Mouse (Mus musculus) heart, adult 9 months (tissue): ENCODE measurements at regions not wholly inside any gene's neighbourhood (a gene's known extent, or its start where the extent isn't known, plus 50 kb on each side); places are given as distances from the start of the nearest gene placed in this dataset.

Experiments
- DNase-seq, 2 experiments: peaks; one replicate each; pipeline ENCODE4 v3.0.0; 2022; ENCODE audit warnings: low spot score in 2 of 2

DNA sequence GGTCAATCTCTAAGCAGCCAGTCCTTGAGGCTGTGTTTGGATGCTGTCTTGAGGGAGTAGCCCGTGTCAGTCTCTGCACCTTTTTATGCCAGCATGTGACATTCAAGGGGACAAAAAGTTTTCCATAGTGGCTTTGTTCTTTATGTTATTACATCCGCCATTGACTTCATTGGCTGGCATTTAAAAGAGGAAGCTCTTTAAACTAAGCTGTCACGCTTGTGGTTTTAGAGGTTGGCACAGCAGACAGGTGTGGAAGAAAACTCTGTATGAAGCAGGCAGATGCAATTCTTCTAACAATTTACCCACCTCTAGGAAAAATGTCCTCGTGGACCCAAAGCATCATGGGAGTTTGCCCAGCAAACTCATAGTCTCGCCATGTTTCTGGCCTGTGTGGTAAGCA, 297.5 kb upstream of the Gadl1 start:
- DNase-seq = no peak

- DNase-seq = no peak
These were observed 296.3 kb upstream of the Gadl1 start for GRCm38 (mm10) chr9:115612908-115613307.

DNA sequence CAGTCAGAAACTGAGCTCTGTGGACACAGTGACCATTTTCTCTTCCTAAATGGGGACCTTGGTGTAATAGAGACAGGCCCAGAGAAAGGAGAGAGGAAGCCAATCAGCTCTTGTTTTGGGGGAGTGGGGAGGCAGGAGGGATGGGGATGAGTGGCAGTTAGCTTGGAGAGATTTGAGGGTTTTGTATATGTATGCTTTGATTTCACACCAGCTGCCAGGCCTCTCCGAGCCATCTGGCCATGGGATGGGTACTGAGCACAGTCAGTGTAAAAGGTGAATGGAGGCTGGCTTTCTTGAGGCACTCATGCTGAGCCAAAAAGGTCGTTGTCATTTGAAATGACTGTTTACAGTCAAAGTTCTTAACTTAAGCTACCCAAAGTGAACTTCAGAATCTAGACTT, 295.2 kb upstream of the Gadl1 start:
- DNase-seq = no peak

DNA sequence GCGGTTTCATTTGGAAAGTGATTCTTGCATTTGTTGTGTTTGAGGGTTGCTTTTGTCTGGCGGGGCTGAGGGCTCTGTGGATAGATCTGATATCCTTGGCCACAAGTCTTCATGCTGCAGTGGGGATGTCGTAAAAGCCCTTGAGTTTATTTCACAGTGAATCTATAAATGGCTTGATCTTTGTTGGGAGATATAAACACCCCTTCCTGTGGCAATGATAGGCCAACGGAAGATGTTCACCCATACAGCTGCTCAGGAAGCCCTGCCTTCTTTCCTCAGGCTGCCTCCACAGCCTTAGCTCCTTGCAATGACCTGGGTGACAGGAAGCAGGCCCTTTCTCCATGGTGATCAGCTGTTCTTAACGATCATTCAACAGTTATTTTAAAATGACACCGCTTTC, 291.3 kb upstream of the Gadl1 start:
- no peak for DNase-seq

DNA sequence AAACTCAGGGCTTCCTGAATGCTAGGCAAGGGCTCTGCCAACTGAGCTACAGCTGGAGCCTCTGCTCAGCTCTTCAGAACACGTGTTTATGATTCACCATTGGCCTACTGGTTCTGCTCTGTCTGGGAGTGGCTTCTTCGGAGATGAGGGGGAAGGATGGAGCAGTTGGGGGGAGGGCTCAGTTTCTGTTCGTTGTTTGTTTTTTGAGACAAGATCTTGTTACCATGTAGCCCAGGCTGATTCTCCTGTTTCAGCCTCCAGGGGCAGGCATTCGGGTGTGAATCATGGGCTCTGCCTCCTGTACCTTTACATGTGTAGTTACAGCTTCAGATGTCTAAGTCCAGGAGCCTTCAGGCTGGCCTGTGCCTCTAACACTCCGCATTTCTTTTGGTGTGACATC, 285.3 kb upstream of the Gadl1 start:
- peak in 1 of 2 experiments; percentile 9 for DNase-seq

GRCm38 (mm10) chr9:115624721-115625496, 284.3 kb upstream of the Gadl1 start:
- no peak for DNase-seq

DNA sequence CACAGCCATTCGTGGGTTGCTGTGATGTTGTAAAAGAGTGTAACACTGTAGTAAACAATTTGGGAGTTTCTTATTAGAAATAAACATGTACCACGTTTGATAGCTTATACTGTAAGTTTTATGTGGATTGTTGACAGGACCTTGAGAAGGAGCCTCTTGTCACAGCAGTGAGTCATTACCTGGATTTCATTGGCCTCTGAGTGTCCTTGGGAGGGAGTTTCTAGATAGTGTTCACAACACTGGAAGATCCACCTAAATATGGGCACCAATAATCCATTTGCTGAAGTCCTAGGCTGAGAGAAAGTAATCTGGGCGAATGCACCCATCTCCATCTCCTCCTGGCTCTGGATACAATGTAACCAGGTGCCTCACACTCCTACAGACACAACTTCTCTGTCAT, 281.7 kb upstream of the Gadl1 start:
- no peak for DNase-seq

DNA sequence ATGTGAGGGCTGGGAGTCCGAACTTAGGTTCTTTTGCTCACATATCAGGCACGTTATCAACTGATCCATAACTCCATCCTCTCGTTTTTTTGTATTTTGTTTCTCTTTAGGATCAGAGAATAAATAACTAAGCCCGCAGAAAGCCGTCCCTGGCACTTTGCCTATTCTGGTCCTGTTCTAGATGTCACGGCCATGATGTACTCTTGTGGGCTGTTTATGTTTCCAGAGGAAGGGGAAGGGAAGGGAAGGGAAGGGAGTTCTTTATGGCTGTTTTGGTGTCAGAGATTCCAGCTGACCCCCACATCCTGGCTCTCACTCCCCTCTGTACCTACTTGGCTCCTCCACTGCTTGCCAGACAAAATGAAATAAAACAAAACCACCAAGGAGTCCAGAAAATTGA, 272.1 kb upstream of the Gadl1 start:
- peak; percentile 12 to 17 for DNase-seq

GRCm38 (mm10) chr9:115640781-115641180, 268.5 kb upstream of the Gadl1 start:
- no peak for DNase-seq

- no peak for DNase-seq
These were observed 267.2 kb upstream of the Gadl1 start for GRCm38 (mm10) chr9:115642032-115642431.

GRCm38 (mm10) chr9:115644953-115645352, 264.3 kb upstream of the Gadl1 start:
- DNase-seq = no peak

DNA sequence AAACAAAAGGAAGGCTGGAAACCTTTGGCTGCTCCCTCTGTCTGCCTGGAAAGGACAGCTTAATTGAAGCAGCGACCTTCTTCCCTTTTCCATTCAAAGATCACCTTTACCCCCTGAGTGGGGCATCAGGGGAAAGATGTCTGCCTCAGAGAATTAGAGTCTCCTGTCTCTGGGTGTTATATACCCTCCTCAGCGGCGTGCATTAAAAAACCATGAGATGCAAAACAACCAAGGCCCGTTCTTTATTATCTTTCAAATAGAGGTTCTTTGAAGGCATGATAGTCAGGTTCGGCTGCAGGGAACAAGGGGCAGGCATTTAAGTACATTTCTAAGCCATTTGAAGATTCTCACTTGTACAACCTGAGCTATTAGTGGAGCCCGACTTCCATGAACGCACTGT, 263.0 kb upstream of the Gadl1 start:
- no peak for DNase-seq

GRCm38 (mm10) chr9:115651708-115652107, 257.5 kb upstream of the Gadl1 start:
- DNase-seq = no peak

GRCm38 (mm10) chr9:115653116-115653515, 256.1 kb upstream of the Gadl1 start:
- DNase-seq = no peak

- DNase-seq = no peak
These were observed 254.3 kb upstream of the Gadl1 start for GRCm38 (mm10) chr9:115654933-115655332.

DNA sequence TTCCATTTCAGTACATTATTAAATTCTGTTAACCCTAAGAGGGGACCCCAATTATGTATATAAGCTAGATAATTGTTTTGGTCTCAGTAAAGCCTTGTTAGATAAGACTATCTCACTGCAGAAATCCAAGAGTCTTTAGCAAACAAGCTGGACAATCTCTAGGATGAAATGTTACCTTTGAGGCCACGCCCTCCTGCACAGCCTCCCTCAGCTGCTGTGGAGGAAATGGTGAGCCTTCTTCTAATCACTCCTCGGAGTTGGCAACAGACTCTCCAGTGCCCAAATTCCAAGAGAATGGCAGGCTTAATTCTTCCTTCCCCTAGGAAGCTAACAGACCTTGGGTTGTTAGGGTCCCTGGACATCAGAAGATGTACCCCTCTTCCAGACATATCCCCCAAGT, 252.7 kb upstream of the Gadl1 start:
- DNase-seq = no peak

GRCm38 (mm10) chr9:115656994-115657713, 252.1 kb upstream of the Gadl1 start:
- DNase-seq = no peak

- DNase-seq = no peak
These were observed 250.8 kb upstream of the Gadl1 start for GRCm38 (mm10) chr9:115658477-115658876.

DNA sequence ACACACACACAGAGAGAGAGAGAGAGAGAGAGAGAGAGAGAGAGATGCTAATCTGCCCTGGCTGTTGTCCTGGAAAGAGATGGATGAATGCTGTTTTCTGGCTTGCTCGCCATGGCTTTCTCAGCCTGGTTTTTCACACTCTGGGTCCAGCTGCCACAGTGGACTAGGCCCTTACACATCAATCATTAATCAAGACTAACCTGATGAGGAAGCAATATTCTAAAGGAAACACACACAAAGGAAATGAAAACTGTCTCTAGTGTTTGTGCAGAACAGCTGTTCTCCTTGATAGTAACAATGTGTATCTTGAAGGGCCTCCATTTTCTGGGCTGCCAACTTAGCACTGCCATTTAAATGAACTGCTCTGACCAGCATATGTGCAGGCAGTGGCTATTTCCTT, 248.9 kb upstream of the Gadl1 start:
- DNase-seq = no peak

- DNase-seq = no peak
These were observed 247.3 kb upstream of the Gadl1 start for GRCm38 (mm10) chr9:115661834-115662425.

DNA sequence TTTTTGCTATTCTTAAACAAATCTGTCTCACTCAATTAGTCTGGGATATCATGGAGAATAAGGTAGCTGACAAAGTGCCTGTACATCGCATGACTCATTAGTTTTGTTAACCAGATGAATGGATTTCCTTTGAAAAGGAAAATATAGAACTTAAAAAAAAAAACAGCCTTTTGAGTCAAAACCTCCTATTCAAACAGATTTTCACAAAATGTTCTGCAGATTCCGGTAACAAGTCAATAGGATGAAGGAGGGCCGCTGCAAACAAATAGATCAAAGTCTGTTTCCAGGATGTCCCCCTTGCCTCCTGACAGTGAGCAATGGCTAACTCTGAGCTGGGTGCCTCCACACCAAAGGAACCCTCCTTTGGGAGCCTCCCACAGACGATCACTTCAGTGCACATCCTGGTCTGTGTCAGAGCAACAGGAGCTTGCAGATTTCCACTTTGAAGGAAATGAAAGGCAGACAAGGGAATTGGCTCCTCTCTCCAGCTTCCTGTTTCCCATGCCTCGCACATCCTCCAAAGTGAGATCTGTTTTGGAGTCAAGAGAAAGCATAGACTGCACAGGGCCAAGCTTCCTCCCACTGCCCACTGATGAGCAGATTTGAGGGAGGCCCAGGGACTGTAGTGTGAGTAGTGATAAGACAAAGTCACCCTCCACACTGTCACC, 243.8 kb upstream of the Gadl1 start:
- DNase-seq = peak; percentile 8 to 21

DNA sequence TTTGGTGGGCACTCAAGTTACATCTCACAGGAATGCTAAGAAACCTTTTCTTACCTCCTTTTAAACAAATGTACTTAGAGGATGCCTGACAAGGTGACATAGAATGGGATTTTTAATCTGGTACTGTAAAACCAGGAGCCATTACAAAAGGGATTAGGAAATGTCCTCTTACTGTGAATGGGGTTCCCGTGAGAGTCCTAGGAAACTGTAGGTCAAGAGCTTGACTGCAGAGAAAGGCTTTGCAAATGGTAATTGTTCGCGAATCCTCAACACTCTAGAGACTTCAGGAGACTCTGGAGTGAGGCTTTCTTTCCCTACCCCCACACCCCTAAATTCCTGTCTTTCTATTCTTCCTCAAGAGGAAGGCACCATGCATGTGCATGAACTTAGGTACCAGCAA, 242.7 kb upstream of the Gadl1 start:
- DNase-seq = no peak
